Mouse (Mus musculus) ovary, adult 18-20 months (tissue): ENCODE results near the gene Mien1.

Experiments
- DNase-seq: peaks from one replicate; pipeline ENCODE4 v3.0.0; 2022; ENCODE audit warnings: low spot score, mixed read lengths

Mien1 gene

DNA sequence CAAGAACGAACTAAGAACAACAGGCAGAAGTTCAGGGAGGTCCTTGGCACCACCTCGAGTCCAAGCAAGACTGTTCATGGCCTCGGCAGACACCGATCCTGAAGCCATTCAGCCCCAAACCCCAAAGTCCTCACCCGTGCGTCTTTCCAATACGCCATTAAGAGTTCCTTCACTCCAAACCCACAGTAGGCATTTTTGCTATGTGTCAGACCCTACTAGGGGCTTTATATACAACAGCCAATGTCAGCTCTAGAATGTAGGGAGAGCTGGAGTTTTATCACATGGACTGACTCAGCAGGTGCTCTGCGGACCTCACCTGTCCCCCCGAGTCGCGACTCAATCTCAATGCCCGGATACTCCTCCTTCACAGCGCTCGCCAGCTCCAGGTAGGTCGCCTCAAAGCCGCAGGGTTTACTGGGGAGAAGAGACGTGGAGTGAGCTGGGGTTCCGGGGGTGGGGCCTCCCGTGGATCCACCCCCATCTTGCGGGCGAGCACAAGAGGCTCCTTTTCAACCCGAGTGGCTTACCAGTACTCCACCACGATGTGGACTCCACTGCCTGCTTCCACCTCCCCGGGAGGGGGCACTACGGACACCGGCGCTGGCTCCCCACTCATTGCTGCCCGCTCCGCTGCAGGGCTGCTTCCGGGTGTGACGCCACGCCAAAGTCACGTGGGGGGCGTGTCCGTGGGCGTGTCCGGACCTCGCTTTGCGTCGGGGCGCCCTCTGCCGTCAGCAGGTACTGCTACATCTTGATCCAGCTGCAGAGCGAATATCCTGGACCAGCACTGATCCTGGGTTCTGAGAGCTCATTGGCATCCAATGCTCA lies at the start of gene Mien1:
Gene Mien1 (minus strand): TSS at position 661 of the 828 bp plus-strand sequence.
- peak; percentile 85 for DNase-seq

DNA sequence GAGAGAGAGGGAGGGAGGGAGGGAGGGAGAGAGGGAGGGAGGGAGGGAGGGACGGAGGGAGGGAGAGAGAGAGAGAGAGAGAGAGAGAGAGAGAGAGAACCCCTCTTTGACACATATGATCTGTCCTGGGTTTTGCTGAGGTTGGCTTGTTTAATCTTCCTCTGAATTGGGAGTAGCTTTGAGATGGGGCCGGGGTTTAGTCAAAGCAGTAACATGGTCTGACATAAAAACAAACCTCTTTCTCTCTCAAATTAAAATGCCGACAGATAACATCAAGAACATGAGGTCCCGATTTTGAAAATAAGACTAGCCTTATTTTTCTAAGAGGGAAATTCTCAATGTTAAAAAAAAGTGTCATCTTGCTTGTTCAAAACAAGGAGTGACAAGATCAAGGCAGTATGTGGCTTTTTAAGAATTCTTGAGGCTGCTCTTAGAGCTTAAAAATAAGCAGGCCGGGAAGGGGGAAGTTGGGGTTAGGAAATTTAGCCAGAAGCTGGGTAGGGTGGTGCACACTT lies 48.8 kb upstream of the Mien1 start:
- DNase-seq: no peak

DNA sequence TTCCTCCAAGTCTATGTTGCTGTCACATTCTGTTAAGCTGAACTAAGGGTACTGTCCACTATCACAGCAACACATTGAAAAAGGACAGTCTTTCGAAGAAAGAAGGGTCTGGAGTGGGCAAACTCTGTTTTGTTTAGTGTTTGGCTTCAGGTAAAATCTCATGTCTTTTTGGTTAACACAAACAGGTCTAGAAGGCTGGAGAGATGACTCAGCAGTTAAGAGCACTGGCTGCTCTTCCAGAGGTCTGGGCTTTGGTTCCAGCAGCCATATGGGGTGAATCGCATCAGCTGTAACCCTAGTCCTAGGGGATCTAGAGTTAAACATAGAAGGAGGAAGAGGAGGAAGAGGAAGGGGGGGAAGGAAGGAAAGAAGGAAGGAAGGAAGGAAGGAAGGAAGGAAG lies 47.0 kb upstream of the Mien1 start:
- DNase-seq: no peak

DNA sequence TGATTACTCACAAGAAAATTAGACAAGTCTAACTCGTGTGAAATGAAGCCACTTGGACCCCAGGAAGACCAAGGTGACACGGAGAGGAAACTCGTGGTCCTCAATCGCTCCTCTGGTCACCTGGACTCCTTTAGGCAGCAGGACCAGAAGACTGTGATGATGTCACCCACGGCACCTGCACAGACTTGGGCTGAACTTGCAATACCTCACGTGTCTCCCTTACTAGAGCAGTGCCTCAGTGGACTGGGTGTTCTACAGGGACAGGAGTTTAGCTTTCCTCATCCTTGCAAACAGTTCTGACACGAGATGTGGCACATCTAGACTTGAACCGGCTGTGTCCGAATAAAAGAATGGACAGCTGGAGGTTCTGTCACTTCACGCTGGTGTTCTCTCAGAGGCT lies 43.3 kb upstream of the Mien1 start:
- DNase-seq: no peak

DNA sequence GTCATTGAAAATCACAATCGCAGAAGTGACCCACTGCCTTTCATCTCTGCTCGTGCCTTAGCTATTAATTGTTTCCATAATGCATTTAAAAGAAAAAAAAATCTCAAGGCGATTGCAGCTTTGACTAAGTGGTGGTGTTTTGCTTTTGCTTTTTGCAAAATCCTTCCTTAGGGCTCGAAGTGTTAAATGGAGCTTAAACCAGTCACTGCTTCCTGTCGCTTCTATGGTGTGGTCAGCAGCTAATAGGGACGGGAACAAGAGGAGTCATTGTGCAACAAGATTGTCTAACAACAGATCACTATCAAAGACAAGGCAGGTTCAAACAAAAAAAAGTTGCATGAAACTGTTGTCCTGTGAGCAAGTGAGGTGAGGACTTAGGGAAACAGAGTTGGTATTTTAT lies 42.4 kb upstream of the Mien1 start:
- no peak for DNase-seq

DNA sequence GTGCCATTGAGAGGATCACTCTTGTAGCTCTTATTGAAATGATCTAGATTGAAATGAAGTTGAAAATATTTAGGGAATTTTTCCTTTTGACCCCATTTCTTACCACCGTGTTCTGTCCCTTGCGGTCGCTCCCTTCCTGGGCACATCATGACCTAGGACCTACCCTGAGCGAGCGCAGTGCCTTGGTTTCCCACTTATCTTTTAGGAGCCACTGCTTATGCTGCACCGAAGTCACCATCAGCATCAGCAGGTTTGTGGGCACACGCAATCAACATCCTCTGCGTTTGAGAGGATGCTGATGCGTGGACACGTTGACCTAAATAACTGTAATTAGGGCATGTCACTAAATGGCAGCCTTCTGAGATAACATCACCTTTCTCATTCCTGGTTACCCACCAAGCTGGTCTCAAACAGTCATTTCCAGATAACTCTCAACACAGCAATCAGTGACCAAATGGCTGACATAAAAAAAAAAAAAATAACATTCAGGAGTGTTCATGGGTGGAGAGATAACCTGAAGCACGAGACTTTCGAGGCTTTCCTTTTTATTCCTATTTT lies 41.2 kb upstream of the Mien1 start:
- no peak for DNase-seq

DNA sequence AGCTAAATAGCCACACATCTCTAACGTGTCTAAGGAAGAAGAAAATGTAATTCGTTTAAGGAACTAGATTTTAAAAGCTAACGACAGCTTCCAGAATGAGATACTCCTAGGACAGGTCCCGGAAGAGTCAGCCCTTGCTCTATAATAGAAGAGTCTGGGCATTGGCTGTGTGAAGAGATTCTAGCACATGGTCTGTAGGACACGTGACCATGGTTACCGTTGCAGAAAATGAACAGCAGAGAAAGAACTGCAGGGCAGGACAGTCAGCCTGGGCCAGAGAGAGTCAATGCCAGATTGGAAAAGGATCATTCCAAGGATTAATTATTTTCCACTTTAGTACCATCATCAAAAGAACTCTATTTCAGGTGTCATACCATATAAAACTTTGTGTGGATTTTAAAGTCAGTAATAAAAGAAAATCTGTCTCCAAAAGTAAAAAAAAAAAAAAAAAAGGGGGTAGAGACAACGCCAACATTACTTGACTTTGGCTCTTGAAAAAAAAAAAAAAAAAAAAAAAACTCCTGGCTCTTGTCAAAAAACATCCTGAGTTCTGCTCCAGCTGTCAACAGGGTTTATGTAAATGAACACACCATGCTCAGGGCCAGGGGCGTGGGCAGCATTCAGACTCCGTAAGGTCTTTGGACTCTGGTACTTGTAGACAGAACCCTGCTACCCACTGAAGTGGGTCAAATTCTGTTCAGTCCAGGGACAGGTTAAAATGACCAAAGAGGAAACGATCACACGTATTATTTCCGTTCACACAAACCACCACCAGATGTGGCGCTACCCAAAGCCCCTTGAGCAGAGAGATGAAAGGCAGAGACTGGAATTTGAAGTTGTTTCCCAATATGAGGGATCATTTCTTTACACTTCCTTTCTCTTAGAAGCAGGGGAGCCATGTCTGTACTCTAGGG lies 40.5 kb upstream of the Mien1 start:
- no peak for DNase-seq

DNA sequence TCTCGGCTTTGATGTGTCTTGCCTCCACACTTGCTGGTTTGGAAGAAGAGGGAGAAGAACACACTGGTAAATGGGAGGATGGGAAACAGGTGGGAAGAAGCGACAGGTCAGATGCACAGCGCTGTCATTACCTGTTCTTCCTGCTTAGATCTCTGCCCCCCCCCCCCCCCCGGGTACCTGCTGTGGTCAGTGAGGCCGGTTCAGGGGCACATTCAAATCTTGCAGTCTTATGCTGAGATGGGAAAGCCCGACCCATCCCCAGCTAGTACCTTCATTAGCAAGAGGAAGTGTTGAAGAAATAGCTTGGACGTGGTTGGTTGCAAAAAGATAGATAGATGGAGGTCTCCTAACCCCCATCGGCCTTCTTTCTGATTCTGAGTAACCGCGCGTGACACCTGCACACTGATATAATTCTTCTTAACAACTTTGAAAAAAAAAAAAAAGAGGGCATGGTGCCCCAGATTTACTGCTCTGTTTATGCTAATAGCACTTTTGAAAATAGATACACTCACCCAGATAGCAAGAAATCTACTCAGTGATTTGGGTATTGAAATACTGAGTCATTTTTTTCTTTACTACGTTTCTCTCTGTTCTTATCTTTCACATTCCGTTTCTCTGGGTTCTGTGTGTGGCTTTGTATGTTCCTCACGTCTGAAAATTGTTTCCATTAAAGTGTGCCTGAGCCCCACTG lies 38.4 kb upstream of the Mien1 start:
- no peak for DNase-seq

DNA sequence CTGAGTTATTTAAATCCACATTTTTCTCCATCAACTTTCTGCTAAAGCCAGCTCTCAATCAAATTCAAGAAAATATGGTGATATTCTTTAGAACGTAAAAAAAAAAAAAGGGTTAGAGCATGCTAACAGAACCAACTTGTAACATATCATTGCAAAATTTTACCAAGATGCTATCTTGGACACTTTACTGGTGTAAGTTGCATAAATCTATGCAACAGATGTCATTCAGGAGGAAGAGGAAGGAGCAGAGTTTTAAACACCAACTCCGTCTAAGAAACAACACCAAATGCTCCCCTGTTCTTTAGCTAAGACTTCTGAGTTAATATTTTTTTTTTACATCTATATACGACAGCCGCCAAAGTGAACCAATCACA lies 37.6 kb upstream of the Mien1 start:
- no peak for DNase-seq

DNA sequence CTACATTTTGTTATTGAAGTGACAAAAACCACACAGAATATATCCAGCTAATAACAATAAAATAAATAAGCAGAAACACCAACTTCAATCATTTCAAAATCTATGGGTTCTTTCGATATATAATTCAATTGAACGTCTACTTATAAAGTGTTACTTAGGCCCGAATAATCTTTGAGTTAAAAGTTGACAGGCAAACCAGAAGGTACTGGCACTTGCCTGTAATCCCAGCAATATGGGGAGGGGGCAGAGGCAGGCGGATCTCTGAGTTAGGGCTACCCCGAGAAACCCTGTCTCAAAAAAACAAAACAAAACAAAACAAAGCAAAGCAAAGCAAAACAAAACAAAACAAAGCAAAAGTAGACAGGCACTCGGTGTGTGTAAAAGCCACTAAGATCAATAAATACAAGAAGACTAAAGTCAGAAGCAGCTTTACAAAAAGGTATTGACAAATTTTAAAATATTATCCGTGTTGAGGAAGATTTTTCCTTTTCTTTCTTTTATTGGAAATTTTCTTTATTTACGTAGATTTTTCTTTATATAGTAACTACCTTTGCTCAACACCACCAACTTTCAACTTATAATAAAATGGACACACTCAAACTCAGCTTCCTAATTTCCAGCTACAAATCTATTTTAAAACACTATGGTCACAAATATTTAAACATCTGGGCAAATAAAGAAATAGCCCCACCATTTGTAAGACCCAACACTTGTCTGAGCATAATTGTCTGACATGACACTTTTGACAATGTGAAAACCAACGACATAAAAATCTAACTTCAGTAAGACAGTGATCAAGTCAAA lies 37.0 kb upstream of the Mien1 start:
- DNase-seq: no peak

DNA sequence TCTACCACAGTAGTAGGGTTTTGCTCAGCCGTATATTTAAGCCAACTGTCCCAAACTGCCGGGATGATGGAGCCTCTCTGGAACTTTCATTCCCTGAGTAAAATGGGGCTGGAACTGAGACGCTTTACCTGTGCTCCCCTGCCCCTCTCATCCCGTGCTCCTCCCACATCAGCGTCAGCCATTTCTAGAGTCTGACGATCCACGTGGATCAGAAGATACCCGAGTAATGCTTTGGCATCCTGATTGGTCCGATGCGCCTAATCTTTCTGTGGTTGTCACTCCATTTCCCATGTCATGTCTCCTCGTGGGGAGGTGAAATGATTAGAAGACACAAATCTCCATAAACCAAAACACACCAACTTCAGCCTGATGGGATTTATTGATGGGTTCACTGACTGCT lies 36.2 kb upstream of the Mien1 start:
- DNase-seq: no peak

DNA sequence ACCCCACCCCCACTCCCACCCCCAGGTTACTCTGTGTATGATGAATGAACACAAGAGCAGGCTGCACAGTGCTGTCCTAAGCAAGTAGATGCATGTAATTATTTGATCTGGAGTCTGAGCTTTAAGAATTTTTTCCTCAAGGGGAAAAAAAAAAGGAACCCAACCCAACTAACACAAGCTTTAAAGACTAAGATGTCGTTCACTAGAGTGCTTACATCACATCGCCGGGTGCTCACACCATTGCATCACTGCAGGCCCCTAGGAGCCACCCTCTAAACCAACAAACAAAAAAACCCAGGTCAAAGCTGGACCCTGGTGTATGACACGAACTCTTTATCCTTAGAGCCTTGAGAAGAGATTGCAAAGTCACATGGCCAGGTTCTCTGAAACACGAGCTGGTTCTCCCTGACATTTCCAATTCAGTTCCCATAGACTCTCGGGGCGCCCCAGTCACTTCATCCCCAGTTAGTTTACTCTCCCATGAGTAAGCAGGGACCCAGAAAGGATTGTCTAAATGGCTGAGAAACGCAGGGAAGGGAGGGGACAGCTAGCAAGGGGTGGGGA lies 35.2 kb upstream of the Mien1 start:
- DNase-seq: no peak

DNA sequence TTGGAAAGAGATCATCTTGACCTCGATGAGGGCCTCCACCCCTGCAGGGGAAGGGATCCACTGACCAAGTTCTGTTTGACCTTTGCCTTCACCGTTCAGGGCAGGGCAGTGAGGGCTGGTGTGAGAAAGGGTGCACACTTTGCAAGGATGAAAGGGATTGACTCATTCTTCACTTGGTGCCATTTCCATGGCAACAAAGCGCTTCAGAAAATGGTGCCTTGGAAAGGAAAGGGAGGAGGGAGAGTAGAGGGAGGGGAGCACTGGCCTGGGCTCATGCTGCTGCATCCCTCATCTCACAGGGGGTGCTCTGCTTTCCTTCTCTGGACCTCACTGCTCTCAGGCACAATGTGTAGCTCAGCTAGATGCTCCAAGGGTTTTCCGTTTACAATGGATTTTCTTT lies 33.9 kb upstream of the Mien1 start:
- no peak for DNase-seq

DNA sequence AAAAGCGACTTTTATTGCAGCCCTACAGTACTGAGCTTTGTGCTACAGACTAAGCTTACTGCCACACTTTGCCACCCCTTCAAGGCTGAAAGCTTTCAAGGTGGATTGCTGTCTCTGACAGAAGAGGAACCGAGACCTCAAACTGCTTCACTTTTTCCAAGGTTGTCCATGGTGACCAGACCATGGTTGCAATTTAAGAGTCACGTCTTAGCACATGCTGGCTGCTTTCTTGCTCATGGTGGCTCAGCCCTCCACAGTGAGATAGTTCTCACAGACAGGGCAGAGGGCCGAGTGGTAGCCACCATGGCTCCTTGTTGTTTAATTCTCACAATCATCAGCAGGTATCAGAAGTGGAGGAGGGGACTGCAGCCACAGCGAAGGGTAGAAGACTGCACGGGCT lies 32.0 kb upstream of the Mien1 start:
- no peak for DNase-seq

DNA sequence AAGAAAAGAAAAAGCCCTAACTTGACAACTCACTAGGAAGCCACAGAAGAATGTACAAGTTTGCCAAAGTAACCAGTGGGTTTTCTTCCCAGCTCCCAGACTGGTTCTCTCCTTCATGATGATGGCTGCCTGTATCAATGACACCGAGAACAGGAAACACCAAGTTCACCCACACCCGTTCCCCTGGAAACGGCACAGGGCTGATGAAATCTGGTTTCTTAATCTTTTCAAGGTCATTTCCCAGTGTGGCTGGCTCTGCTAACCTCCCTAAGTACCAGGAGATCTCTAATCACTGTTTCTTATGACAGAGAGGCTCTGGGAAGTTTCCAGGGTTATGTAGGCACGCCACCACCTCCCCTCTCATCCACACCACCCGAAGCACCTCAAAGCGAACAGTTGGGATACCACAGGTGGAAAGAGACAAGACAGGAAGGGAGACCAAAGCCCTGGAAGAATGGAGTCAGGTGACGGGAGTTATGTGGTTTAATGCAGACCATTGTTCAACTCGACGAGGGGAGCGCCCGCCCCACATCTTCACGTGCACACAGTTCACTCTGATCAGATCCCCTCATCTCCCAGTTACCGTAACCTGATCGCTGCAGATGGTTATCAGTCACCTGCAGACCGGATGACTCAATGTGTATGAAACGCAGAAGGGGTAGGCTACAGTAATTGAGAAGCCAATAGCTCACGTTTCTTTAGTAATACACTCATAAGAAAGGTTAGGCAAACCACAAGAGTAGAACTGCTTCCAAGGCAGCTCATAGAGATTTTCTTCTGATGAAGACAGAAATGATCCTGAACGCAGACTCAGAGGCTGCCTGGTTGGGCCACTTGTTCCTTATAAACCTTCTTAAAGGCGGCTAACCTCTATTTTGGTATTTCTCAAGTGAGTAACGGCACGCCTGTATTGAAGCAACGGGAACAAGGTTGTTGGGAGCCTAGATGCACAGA lies 31.2 kb upstream of the Mien1 start:
- no peak for DNase-seq

DNA sequence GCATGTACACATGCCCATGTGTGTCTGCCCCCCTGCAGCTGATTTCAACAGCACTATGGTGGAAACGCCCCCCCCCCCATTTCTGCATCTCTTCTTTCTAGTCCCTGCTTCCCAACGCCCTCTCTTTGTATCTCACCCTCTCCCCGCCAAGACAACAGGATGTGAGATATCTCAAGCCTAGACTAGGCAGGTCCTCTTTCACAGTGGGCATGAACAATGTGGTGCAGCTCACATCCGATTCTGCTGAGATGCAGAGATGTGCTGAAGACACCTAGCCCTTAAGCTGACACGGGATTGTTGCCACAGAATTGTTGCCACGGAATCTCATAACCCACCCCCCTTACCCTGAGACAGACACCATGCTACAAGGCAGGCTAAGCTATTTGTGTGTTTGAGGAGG lies 25.7 kb upstream of the Mien1 start:
- no peak for DNase-seq

DNA sequence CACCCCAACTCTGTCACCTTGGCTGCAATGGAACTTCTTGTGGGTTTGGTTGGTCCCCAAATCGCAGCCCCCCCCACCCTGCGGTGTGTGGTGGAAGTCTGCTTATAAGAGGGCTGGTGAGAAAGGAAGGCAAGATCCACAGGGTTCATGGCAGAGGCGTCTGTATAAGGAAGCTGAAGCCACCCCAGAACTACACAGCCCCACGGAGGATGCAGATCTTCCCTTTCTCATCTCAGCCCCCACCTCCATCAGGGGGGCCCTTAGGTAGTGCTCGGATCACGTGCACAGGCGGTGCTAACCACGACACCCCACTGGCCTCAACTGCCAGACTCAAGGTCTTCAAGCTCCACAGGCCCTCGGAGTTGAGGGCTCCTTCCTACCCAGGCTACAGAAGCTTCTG lies 25.1 kb upstream of the Mien1 start:
- DNase-seq: no peak

DNA sequence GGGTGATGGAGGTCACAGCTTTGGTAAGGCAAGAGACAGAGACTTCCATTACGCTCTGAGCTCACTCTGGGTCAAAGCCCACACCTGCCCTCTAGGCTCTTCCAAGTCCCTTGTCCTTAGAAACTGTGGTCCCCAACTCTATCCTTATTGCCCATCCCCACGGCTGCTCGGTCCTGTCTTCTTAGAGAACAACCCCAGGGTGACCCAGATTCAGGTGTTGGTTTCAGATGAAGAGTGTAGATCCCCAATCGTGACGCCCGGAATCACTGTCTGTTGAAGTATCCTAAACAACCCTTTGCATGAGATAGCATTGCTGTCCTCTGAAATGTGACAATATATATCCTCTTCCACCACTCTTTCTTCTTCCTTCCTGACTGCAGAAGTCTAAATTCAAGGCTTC lies 23.5 kb upstream of the Mien1 start:
- DNase-seq: no peak

DNA sequence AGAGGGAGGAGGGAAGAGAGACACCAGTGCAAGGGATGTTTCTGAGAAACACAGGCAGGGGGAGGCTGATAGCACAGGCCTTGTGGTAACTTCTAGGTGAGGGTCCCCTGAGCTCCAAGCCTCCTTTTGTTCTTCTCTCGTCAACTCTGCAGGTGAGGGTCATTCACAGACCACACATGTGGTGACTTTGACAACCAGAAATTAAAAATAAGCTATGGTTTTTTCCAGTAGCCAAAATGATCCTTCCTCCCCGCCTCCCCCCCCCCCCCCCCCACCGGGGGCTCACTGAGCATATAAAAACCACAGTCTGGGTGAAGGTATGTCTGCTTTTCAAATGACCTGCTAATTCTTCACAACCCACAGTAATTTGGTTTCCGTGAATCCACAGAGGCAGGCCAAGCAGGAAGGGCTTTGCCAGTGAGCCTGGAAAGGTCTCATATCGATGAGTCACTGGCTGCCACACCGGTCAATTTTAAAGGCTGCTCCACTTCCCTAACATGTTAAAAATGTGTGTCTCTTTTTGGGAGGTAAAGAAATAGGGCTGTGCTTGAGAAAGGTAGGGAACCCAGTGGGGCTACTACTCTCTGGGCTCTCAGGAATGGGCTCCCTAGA lies 22.4 kb upstream of the Mien1 start:
- no peak for DNase-seq
